Mouse (Mus musculus) midbrain, embryonic 13.5 days (tissue): ENCODE measurements around the gene Lgr6. TPM values are rescaled to one million over a fixed set of nuclear protein-coding genes. Genes with fewer than 3 reads are reported as not detected.

ENCODE experiments used
- ATAC-seq: fragments of 200-750 bp; cut with Nextera tagmentation; 2 replicates; pipeline ENCODE4 v1.8.0; 2017; ENCODE audit warnings: mild to moderate bottlenecking, moderate TSS enrichment, moderate library complexity
- H3K27ac ChIP-seq: fragments of 300-500 bp; sonication (generic); 2 replicates; pipeline ENCODE4 v1.5.1; 2015; ENCODE audit warnings: inconsistent platforms, mild to moderate bottlenecking, moderate library complexity
- H3K27me3 ChIP-seq: fragments of 300-500 bp; sonication (generic); 2 replicates; pipeline ENCODE4 v1.6.1; 2015; ENCODE audit warnings: mild to moderate bottlenecking, inconsistent platforms
- H3K36me3 ChIP-seq: fragments of 300-500 bp; sonication (generic); 2 replicates; pipeline ENCODE4 v1.6.1; 2015; ENCODE audit warnings: mild to moderate bottlenecking, inconsistent platforms
- H3K4me1 ChIP-seq: fragments of 300-500 bp; sonication (generic); replicated peaks from 2 replicates; pipeline ENCODE4 v1.6.1; 2015; ENCODE audit warnings: inconsistent platforms
- H3K4me2 ChIP-seq: fragments of 300-500 bp; sonication (generic); replicated peaks from 2 replicates; pipeline ENCODE4 v1.6.1; 2015; ENCODE audit warnings: moderate library complexity, mild to moderate bottlenecking, inconsistent platforms
- H3K4me3 ChIP-seq: fragments of 300-500 bp; sonication (generic); replicated peaks from 2 replicates; pipeline ENCODE4 v1.5.1; 2015; ENCODE audit warnings: mild to moderate bottlenecking, inconsistent platforms
- H3K9ac ChIP-seq: fragments of 300-500 bp; sonication (generic); replicated peaks from 2 replicates; pipeline ENCODE4 v1.6.1; 2015; ENCODE audit warnings: mild to moderate bottlenecking, inconsistent platforms
- H3K9me3 ChIP-seq: fragments of 300-500 bp; sonication (generic); 2 replicates; pipeline ENCODE4 v1.6.1; 2016; ENCODE audit warnings: mild to moderate bottlenecking, inconsistent platforms
- WGBS: fragments of 180-500 bp; shearing (Covaris S2); methylation state at CpG from one replicate; pipeline ENCODE4 v1.1.7; 2015; 5-methylcytosine and 5-hydroxymethylcytosine counted together
- polyA plus RNA-seq: library from polyadenylated mRNA; unstranded; fragments of >200 nt; fragmentation: Nextera tagmentation; extraction: Ambion mirVana; gene quantifications from 2 replicates; pipeline ENCODE4 v1.2.1, GENCODE M21; 2015

Lgr6 gene
- polyA plus RNA-seq, 1 experiment from 2014 or later, result 0.44 TPM

DNA sequence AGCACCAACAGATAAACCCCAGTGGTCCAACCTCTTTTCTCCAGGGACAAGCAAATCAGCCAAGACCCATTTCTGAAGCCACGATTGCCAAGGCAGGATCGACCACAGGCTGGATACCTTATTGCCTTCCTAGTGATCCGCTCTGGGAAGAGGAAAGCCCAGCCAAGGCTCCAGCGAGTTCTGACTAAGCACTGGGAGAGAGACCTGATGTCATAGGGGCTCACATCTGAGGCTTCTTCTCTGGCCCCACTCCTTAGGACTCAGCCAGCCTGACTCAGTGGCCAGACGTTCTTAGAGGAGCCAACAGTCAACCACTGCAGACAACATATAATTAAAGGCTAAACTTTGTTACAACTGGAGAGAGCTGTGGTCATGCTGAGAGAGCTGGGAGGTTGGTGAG is 83.1 kb downstream of the Lgr6 start:
- Histone ChIP-seq H3K36me3 (no peaks in the 10 kb centered on the region), H3K4me3 (no peak overlapping the region), H3K9ac (no peak overlapping the region), H3K9me3 (no peaks in the 10 kb centered on the region), H3K4me2 (no peak overlapping the region), H3K4me1 (peaks cover 26% of the 10 kb centered on the region), H3K27ac (no peak overlapping the region), H3K27me3 (no peaks in the 10 kb centered on the region)
- 80% methylated on average over 5 of the region's 5 CpGs for WGBS
- ATAC-seq, result no peak

- Histone ChIP-seq H3K4me2 (no peak overlapping the region), H3K36me3 (no peaks in the 10 kb centered on the region), H3K27me3 (no peaks in the 10 kb centered on the region), H3K27ac (no peak overlapping the region), H3K9me3 (no peaks in the 10 kb centered on the region), H3K4me3 (no peak overlapping the region), H3K4me1 (peaks cover 26% of the 10 kb centered on the region), H3K9ac (no peak overlapping the region)
- 47% methylated on average over 5 of the region's 5 CpGs for WGBS
- ATAC-seq, result no peak
Measured at GRCm38 (mm10) chr1:135020970-135021369, 84.1 kb downstream of the Lgr6 start.

- ATAC-seq, result peak; percentile 19; the same call in 1 of the 2 replicates
- H3K4me2 ChIP-seq, result no peak overlapping the region
- 83% methylated on average over 5 of the region's 5 CpGs for WGBS
- H3K9ac ChIP-seq, result no peak overlapping the region
- H3K9me3 ChIP-seq, result no peaks in the 10 kb centered on the region
- H3K27ac ChIP-seq, result no peak overlapping the region
- H3K4me3 ChIP-seq, result no peak overlapping the region
- peaks cover 26% of the 10 kb centered on the region for H3K4me1 ChIP-seq
- H3K36me3 ChIP-seq, result no peaks in the 10 kb centered on the region
- H3K27me3 ChIP-seq, result no peaks in the 10 kb centered on the region
Measured at GRCm38 (mm10) chr1:135020281-135020940, 84.7 kb downstream of the Lgr6 start.

DNA sequence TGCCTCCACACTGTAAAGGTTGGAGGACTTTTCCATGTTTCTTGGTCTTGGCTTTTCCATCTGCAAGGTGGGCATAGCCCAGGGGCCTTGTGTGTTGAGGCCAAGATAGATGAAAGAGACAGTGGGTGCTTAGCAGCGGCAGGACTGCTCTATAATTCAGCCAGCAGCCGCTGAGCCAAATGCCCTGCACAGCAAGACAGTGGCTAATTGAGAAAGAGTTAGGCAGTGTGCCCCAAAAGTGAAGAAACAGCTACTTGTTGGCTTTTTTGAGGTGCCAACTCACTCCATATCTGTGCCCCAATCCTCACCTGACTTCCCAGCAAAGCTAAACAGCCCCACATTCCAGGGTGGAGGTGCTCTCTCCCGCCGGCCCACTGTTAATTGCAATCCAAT is 85.3 kb downstream of the Lgr6 start:
- H3K4me1 ChIP-seq, result peaks cover 30% of the 10 kb centered on the region
- no peaks in the 10 kb centered on the region for H3K9me3 ChIP-seq
- H3K4me2 ChIP-seq, result no peak overlapping the region
- WGBS, result 79% methylated on average over 4 of the region's 4 CpGs
- no peak overlapping the region for H3K9ac ChIP-seq
- H3K27me3 ChIP-seq, result no peaks in the 10 kb centered on the region
- no peak overlapping the region for H3K4me3 ChIP-seq
- no peaks in the 10 kb centered on the region for H3K36me3 ChIP-seq
- no peak overlapping the region for H3K27ac ChIP-seq
- ATAC-seq, result no peak

GRCm38 (mm10) chr1:135019087-135019774 is 85.8 kb downstream of the Lgr6 start:
- H3K9ac ChIP-seq, result no peak overlapping the region
- H3K4me2 ChIP-seq, result 0 out of 2 replicates have a peak overlapping the region, but pooled peaks have one; percentile 3
- no peak overlapping the region for H3K4me3 ChIP-seq
- peak; percentile 35; the same call in 1 of the 2 replicates for ATAC-seq
- no peak overlapping the region for H3K27ac ChIP-seq
- H3K36me3 ChIP-seq, result no peaks in the 10 kb centered on the region
- H3K9me3 ChIP-seq, result no peaks in the 10 kb centered on the region
- H3K27me3 ChIP-seq, result no peaks in the 10 kb centered on the region
- 35% methylated on average over 13 of the region's 13 CpGs for WGBS
- H3K4me1 ChIP-seq, result peaks cover 31% of the 10 kb centered on the region

GRCm38 (mm10) chr1:135017656-135018015 is 87.4 kb downstream of the Lgr6 start:
- 94% methylated on average over 2 of the region's 2 CpGs for WGBS

GRCm38 (mm10) chr1:135016907-135017655 is 88.0 kb downstream of the Lgr6 start:
- no peak for ATAC-seq
- H3K9ac ChIP-seq, result no peak overlapping the region
- H3K4me3 ChIP-seq, result no peak overlapping the region
- no peak overlapping the region for H3K4me2 ChIP-seq
- H3K9me3 ChIP-seq, result no peaks in the 10 kb centered on the region
- H3K36me3 ChIP-seq, result no peaks in the 10 kb centered on the region
- 81% methylated on average over 10 of the region's 10 CpGs for WGBS
- no peak overlapping the region for H3K27ac ChIP-seq
- no peaks in the 10 kb centered on the region for H3K27me3 ChIP-seq
- peaks cover 31% of the 10 kb centered on the region for H3K4me1 ChIP-seq

More at GRCm38 (mm10) chr1:135017656-135018015, 87.4 kb downstream of the Lgr6 start:
- no peak overlapping the region for H3K27ac ChIP-seq
- ATAC-seq, result no peak
- no peaks in the 10 kb centered on the region for H3K9me3 ChIP-seq
- no peaks in the 10 kb centered on the region for H3K36me3 ChIP-seq
- no peak overlapping the region for H3K4me3 ChIP-seq
- no peaks in the 10 kb centered on the region for H3K27me3 ChIP-seq
- no peak overlapping the region for H3K4me2 ChIP-seq
- peaks cover 31% of the 10 kb centered on the region for H3K4me1 ChIP-seq
- no peak overlapping the region for H3K9ac ChIP-seq

DNA sequence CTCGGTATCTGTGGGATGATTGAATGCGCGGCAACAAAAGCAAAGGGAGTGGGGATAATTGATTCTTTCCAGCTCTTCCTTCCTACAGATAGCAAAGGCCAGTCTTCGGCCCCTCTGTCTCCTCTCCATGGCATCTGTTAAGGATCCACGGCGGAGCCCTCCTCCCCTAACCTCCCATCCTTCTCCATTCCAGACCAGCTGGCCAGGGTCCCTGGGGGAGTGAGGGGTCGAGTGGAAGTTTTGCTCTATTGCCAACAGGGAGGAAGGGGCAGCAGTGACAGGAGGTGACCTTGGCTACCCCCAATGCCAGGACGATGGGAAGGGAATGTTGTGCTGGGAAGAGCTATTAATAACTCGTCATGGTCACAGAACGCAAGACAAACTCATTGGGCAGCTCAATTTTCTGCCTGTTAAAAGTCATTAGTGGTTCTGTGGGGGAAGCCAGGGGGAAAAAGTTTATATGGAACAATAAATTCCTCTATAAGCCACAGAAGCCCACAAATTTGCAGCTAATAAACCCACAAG is 90.1 kb downstream of the Lgr6 start:
- Histone ChIP-seq H3K4me2 (no peak overlapping the region), H3K4me1 (peaks cover 22% of the 10 kb centered on the region), H3K27me3 (no peaks in the 10 kb centered on the region), H3K27ac (no peak overlapping the region), H3K9me3 (no peaks in the 10 kb centered on the region), H3K9ac (no peak overlapping the region), H3K4me3 (no peak overlapping the region), H3K36me3 (no peaks in the 10 kb centered on the region)
- ATAC-seq, result no peak
- 46% methylated on average over 10 of the region's 10 CpGs for WGBS

DNA sequence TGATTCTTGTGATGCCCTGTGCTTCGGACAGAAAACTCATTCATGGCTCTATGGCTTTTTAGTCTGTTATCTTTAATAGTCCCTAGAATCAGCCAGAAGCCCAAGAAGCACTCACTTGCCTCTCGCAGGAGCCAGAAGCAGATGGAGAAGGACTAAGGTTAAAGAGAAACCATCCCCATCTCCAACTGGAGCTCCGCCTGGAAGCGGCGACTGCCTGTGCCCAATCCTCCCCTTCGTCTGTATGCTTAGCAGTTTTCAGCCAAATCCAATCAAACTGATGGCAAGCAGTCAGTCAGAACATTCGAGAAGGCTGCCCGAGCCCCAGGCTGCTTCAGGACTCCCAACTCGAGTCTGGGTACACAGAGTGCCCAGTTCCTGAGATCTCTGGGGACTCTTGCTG is 92.6 kb downstream of the Lgr6 start:
- ATAC-seq, result no peak
- Histone ChIP-seq H3K27ac (no peak overlapping the region), H3K27me3 (no peaks in the 10 kb centered on the region), H3K4me3 (no peak overlapping the region), H3K36me3 (no peaks in the 10 kb centered on the region), H3K4me2 (no peak overlapping the region), H3K4me1 (peaks cover 5% of the 10 kb centered on the region; the same call in 1 of the 2 replicates), H3K9ac (no peak overlapping the region), H3K9me3 (no peaks in the 10 kb centered on the region)
- WGBS, result 79% methylated on average over 9 of the region's 9 CpGs

- Histone ChIP-seq H3K9me3 (no peaks in the 10 kb centered on the region), H3K4me2 (no peak overlapping the region), H3K9ac (no peak overlapping the region), H3K27me3 (no peaks in the 10 kb centered on the region), H3K4me1 (peaks cover 5% of the 10 kb centered on the region; the same call in 1 of the 2 replicates), H3K36me3 (no peaks in the 10 kb centered on the region), H3K27ac (no peak overlapping the region), H3K4me3 (no peak overlapping the region)
- WGBS, result 90% methylated on average over 5 of the region's 5 CpGs
- ATAC-seq, result no peak
Measured at GRCm38 (mm10) chr1:135011912-135012311, 93.2 kb downstream of the Lgr6 start.

GRCm38 (mm10) chr1:135009833-135010232 is 95.2 kb downstream of the Lgr6 start:
- 83% methylated on average over 3 of the region's 3 CpGs for WGBS
- no peaks in the 10 kb centered on the region for H3K27me3 ChIP-seq
- no peak overlapping the region for H3K9ac ChIP-seq
- no peaks in the 10 kb centered on the region for H3K9me3 ChIP-seq
- H3K4me3 ChIP-seq, result no peak overlapping the region
- no peaks in the 10 kb centered on the region for H3K36me3 ChIP-seq
- ATAC-seq, result no peak
- H3K4me2 ChIP-seq, result no peak overlapping the region
- H3K4me1 ChIP-seq, result peaks cover 2% of the 10 kb centered on the region; the same call in 1 of the 2 replicates
- no peak overlapping the region for H3K27ac ChIP-seq

- ATAC-seq, result no peak
- Histone ChIP-seq H3K4me3 (no peak overlapping the region), H3K9me3 (no peaks in the 10 kb centered on the region), H3K27me3 (no peaks in the 10 kb centered on the region), H3K4me2 (no peak overlapping the region), H3K27ac (no peak overlapping the region), H3K9ac (no peak overlapping the region), H3K36me3 (no peaks in the 10 kb centered on the region), H3K4me1 (peaks cover 4% of the 10 kb centered on the region; the same call in 1 of the 2 replicates)
- 74% methylated on average over 7 of the region's 7 CpGs for WGBS
Measured at GRCm38 (mm10) chr1:135005696-135006095, 99.4 kb downstream of the Lgr6 start.
